Mouse (Mus musculus): ENCODE measurements at regions not wholly inside any gene's neighbourhood (a gene's known extent, or its start where the extent isn't known, plus 50 kb on each side); places are given as distances from the start of the nearest gene placed in this dataset.

- no peak for TF ChIP-seq HCFC1 (IDR thresholded peaks at IDR 0.05; ENCODE audit: borderline replicate concordance, insufficient read depth, low read length)
- TF ChIP-seq MAFK (IDR thresholded peaks at IDR 0.05; ENCODE audit: insufficient read depth, low read depth, low read length) = no peak
- no peak for TF ChIP-seq ZNF384 (IDR thresholded peaks at IDR 0.05; ENCODE audit: low read depth, low read length)
- TF ChIP-seq CHD2 (IDR thresholded peaks at IDR 0.05; ENCODE audit: low read depth, low read length) = no peak
Measured at GRCm38 (mm10) chr4:105938886-105939285, 149.2 kb downstream of the Gm12728 start.
